Mouse (Mus musculus): Measurements from ENCODE around the gene Gm45021. TPM values are rescaled to one million over a fixed set of nuclear protein-coding genes. Genes with fewer than 3 reads are reported as not detected.

Gene Gm45021
- polyA plus RNA-seq, 1 experiment from 2014 or later, result not detected

- no peak overlapping the region for H3K27ac ChIP-seq (ENCODE audit: low read depth, low read length)
- peaks cover 3% of the 10 kb centered on the region; the same call in 1 of the 2 replicates for H3K36me3 ChIP-seq (ENCODE audit: control insufficient read depth, insufficient read depth, low read length)
- no peak for ATAC-seq (ENCODE audit: low read depth)
- H3K9ac ChIP-seq (replicated peaks; ENCODE audit: low read depth, low read length), result no peak overlapping the region
- WGBS, result 82% methylated on average over 8 of the region's 8 CpGs
- H3K4me3 ChIP-seq (ENCODE audit: low read depth, low read length), result no peak overlapping the region
- H3K9me3 ChIP-seq (ENCODE audit: control insufficient read depth, low read length), result no peaks in the 10 kb centered on the region
- H3K4me1 ChIP-seq (ENCODE audit: control insufficient read depth, insufficient read depth, low read length), result no peaks in the 10 kb centered on the region
- H3K27me3 ChIP-seq (ENCODE audit: control insufficient read depth, insufficient read depth, low read length), result no peaks in the 10 kb centered on the region
- H3K4me2 ChIP-seq (ENCODE audit: low read depth, low read length), result no peak overlapping the region
Observed at GRCm38 (mm10) chr6:48569065-48569807, 20.2 kb upstream of the Gm45021 start.

GRCm38 (mm10) chr6:48572014-48572413 is 17.4 kb upstream of the Gm45021 start:
- 92% methylated on average over 5 of the region's 5 CpGs for WGBS
- H3K4me1 ChIP-seq (ENCODE audit: control insufficient read depth, insufficient read depth, low read length), result no peaks in the 10 kb centered on the region
- no peak overlapping the region for H3K27ac ChIP-seq (ENCODE audit: low read depth, low read length)

GRCm38 (mm10) chr6:48572572-48573061 is 16.8 kb upstream of the Gm45021 start, which contains the start of gene Rarres2:
TSS of gene Rarres2 (minus strand) at chr6:48572789.
- ATAC-seq (ENCODE audit: low read depth), result no peak
- H3K36me3 ChIP-seq (ENCODE audit: control insufficient read depth, insufficient read depth, low read length), result no peaks in the 10 kb centered on the region
- H3K4me2 ChIP-seq (ENCODE audit: low read depth, low read length), result no peak within 1 kb of the TSS
- H3K4me3 ChIP-seq (ENCODE audit: low read depth, low read length), result no peak within 1 kb of the TSS
- no peak within 1 kb of the TSS for H3K27ac ChIP-seq (ENCODE audit: low read depth, low read length)
- H3K4me1 ChIP-seq (ENCODE audit: control insufficient read depth, insufficient read depth, low read length), result no peaks in the 10 kb centered on the region
- no peak within 1 kb of the TSS for H3K9ac ChIP-seq (replicated peaks; ENCODE audit: low read depth, low read length)
- H3K9me3 ChIP-seq (ENCODE audit: control insufficient read depth, low read length), result no peaks in the 10 kb centered on the region
- H3K27me3 ChIP-seq (ENCODE audit: control insufficient read depth, insufficient read depth, low read length), result no peaks in the 10 kb centered on the region
- 45% methylated on average over 6 of the region's 6 CpGs for WGBS

More at GRCm38 (mm10) chr6:48572014-48572413, 17.4 kb upstream of the Gm45021 start:
- H3K9ac ChIP-seq (replicated peaks; ENCODE audit: low read depth, low read length), result no peak overlapping the region
- H3K4me2 ChIP-seq (ENCODE audit: low read depth, low read length), result no peak overlapping the region
- H3K36me3 ChIP-seq (ENCODE audit: control insufficient read depth, insufficient read depth, low read length), result no peaks in the 10 kb centered on the region
- no peaks in the 10 kb centered on the region for H3K9me3 ChIP-seq (ENCODE audit: control insufficient read depth, low read length)
- no peak overlapping the region for H3K4me3 ChIP-seq (ENCODE audit: low read depth, low read length)
- no peak for ATAC-seq (ENCODE audit: low read depth)
- no peaks in the 10 kb centered on the region for H3K27me3 ChIP-seq (ENCODE audit: control insufficient read depth, insufficient read depth, low read length)

- Histone ChIP-seq H3K27me3 (ENCODE audit: control insufficient read depth, insufficient read depth, low read length) (no peaks in the 10 kb centered on the region), H3K27ac (ENCODE audit: low read depth, low read length) (no peak overlapping the region), H3K4me3 (ENCODE audit: low read depth, low read length) (no peak overlapping the region), H3K4me1 (ENCODE audit: control insufficient read depth, insufficient read depth, low read length) (no peaks in the 10 kb centered on the region), H3K9me3 (ENCODE audit: control insufficient read depth, low read length) (no peaks in the 10 kb centered on the region), H3K9ac (replicated peaks; ENCODE audit: low read depth, low read length) (no peak overlapping the region), H3K36me3 (ENCODE audit: control insufficient read depth, insufficient read depth, low read length) (no peaks in the 10 kb centered on the region), H3K4me2 (ENCODE audit: low read depth, low read length) (no peak overlapping the region)
- WGBS, result 75% methylated on average over 10 of the region's 10 CpGs
- no peak for ATAC-seq (ENCODE audit: low read depth)
Observed at GRCm38 (mm10) chr6:48573280-48573679, 16.1 kb upstream of the Gm45021 start.

- Histone ChIP-seq H3K27me3 (ENCODE audit: control insufficient read depth, insufficient read depth, low read length) (no peaks in the 10 kb centered on the region), H3K9ac (replicated peaks; ENCODE audit: low read depth, low read length) (no peak overlapping the region), H3K4me3 (ENCODE audit: low read depth, low read length) (no peak overlapping the region), H3K4me1 (ENCODE audit: control insufficient read depth, insufficient read depth, low read length) (no peaks in the 10 kb centered on the region), H3K27ac (ENCODE audit: low read depth, low read length) (no peak overlapping the region), H3K36me3 (ENCODE audit: control insufficient read depth, insufficient read depth, low read length) (no peaks in the 10 kb centered on the region), H3K4me2 (ENCODE audit: low read depth, low read length) (no peak overlapping the region), H3K9me3 (ENCODE audit: control insufficient read depth, low read length) (no peaks in the 10 kb centered on the region)
- 81% methylated on average over 3 of the region's 3 CpGs for WGBS
- no peak for ATAC-seq (ENCODE audit: low read depth)
Observed at GRCm38 (mm10) chr6:48573981-48574380, 15.4 kb upstream of the Gm45021 start.

- Histone ChIP-seq H3K27me3 (ENCODE audit: control insufficient read depth, insufficient read depth, low read length) (no peaks in the 10 kb centered on the region), H3K27ac (ENCODE audit: low read depth, low read length) (no peak overlapping the region), H3K4me2 (ENCODE audit: low read depth, low read length) (no peak overlapping the region), H3K4me3 (ENCODE audit: low read depth, low read length) (no peak overlapping the region), H3K9me3 (ENCODE audit: control insufficient read depth, low read length) (no peaks in the 10 kb centered on the region), H3K9ac (replicated peaks; ENCODE audit: low read depth, low read length) (no peak overlapping the region), H3K4me1 (ENCODE audit: control insufficient read depth, insufficient read depth, low read length) (no peaks in the 10 kb centered on the region), H3K36me3 (ENCODE audit: control insufficient read depth, insufficient read depth, low read length) (no peaks in the 10 kb centered on the region)
- ATAC-seq (ENCODE audit: low read depth), result no peak
- WGBS, result 68% methylated on average over 5 of the region's 5 CpGs
Observed at GRCm38 (mm10) chr6:48578736-48579135, 10.7 kb upstream of the Gm45021 start.

GRCm38 (mm10) chr6:48579215-48579648 is 10.2 kb upstream of the Gm45021 start:
- Histone ChIP-seq H3K27ac (ENCODE audit: low read depth, low read length) (no peak overlapping the region), H3K4me2 (ENCODE audit: low read depth, low read length) (no peak overlapping the region), H3K4me3 (ENCODE audit: low read depth, low read length) (no peak overlapping the region), H3K4me1 (ENCODE audit: control insufficient read depth, insufficient read depth, low read length) (no peaks in the 10 kb centered on the region), H3K36me3 (ENCODE audit: control insufficient read depth, insufficient read depth, low read length) (no peaks in the 10 kb centered on the region), H3K27me3 (ENCODE audit: control insufficient read depth, insufficient read depth, low read length) (no peaks in the 10 kb centered on the region), H3K9me3 (ENCODE audit: control insufficient read depth, low read length) (no peaks in the 10 kb centered on the region), H3K9ac (replicated peaks; ENCODE audit: low read depth, low read length) (no peak overlapping the region)
- no peak for ATAC-seq (ENCODE audit: low read depth)
- 55% methylated on average over 5 of the region's 5 CpGs for WGBS

- WGBS, result 50% methylated on average over 3 of the region's 3 CpGs
- H3K4me3 ChIP-seq (ENCODE audit: low read depth, low read length), result no peak overlapping the region
- H3K4me2 ChIP-seq (ENCODE audit: low read depth, low read length), result no peak overlapping the region
- no peak for ATAC-seq (ENCODE audit: low read depth)
- no peak overlapping the region for H3K9ac ChIP-seq (replicated peaks; ENCODE audit: low read depth, low read length)
- no peaks in the 10 kb centered on the region for H3K27me3 ChIP-seq (ENCODE audit: control insufficient read depth, insufficient read depth, low read length)
- no peak overlapping the region for H3K27ac ChIP-seq (ENCODE audit: low read depth, low read length)
- no peaks in the 10 kb centered on the region for H3K9me3 ChIP-seq (ENCODE audit: control insufficient read depth, low read length)
- no peaks in the 10 kb centered on the region for H3K36me3 ChIP-seq (ENCODE audit: control insufficient read depth, insufficient read depth, low read length)
- no peaks in the 10 kb centered on the region for H3K4me1 ChIP-seq (ENCODE audit: control insufficient read depth, insufficient read depth, low read length)
Observed at GRCm38 (mm10) chr6:48581257-48581656, 8.2 kb upstream of the Gm45021 start.

- H3K4me3 ChIP-seq (ENCODE audit: low read depth, low read length), result no peak overlapping the region
- no peaks in the 10 kb centered on the region for H3K9me3 ChIP-seq (ENCODE audit: control insufficient read depth, low read length)
- no peaks in the 10 kb centered on the region for H3K27me3 ChIP-seq (ENCODE audit: control insufficient read depth, insufficient read depth, low read length)
- H3K27ac ChIP-seq (ENCODE audit: low read depth, low read length), result no peak overlapping the region
- H3K36me3 ChIP-seq (ENCODE audit: control insufficient read depth, insufficient read depth, low read length), result no peaks in the 10 kb centered on the region
- no peak overlapping the region for H3K4me2 ChIP-seq (ENCODE audit: low read depth, low read length)
- WGBS, result 66% methylated on average over 3 of the region's 3 CpGs
- peak; percentile 44 for ATAC-seq (ENCODE audit: low read depth)
- H3K9ac ChIP-seq (replicated peaks; ENCODE audit: low read depth, low read length), result no peak overlapping the region
- H3K4me1 ChIP-seq (ENCODE audit: control insufficient read depth, insufficient read depth, low read length), result no peaks in the 10 kb centered on the region
Observed at GRCm38 (mm10) chr6:48582037-48582436, 7.4 kb upstream of the Gm45021 start.
